Comparison of ENCODE assay signal across 8 mouse cellular contexts in the genomic region with DNA sequence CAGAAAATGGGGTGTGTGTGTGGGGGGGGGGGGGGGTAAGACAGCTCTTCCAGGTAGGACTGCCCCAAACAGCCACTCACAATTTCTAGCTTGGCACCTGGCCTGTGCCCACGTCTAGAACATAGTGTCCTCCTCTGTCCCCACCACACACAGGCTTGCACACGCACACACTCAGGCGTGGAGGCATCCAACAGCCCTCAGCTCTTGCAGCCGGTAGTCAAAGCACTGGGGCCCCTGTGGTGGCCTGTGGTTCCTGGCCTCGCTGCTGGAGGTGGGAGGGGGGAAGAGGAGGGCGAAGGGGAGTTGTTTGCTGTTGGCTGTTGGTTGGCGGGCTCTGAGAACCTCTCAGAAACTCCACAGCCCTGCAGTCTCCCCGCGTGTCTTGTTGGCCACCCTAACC. TPM values are rescaled to one million over a fixed set of nuclear protein-coding genes. Genes with fewer than 3 reads are reported as not detected.
DNase-seq lines count a peak whose midpoint lies in the region; ATAC-seq and TF ChIP-seq lines count a peak whose summit lies in the region.

No protein-coding gene starts in this region.

- H3K27me3 ChIP-seq in kidney, postnatal 0 days (ENCODE audit: insufficient read depth, low read length) = peaks cover 60% of the 10 kb centered on the region
- peaks cover 61% of the 10 kb centered on the region for H3K27me3 ChIP-seq in embryonic facial prominence, embryonic 11.5 days (ENCODE audit: control insufficient read depth, insufficient read depth, low read length)
- H3K27me3 ChIP-seq in hindbrain, embryonic 13.5 days = peaks cover 92% of the 10 kb centered on the region
- peaks cover 39% of the 10 kb centered on the region for H3K27me3 ChIP-seq in midbrain, embryonic 15.5 days (replicated peaks)

- no peak for ATAC-seq in kidney, postnatal 0 days (replicated peaks; ENCODE audit: low FRiP score, low read depth)
- no peak for ATAC-seq in embryonic facial prominence, embryonic 11.5 days (replicated peaks; ENCODE audit: insufficient number of reproducible peaks, low FRiP score, low TSS enrichment, low read depth)
- ATAC-seq in hindbrain, embryonic 13.5 days (ENCODE audit: low FRiP score) = 0 out of 2 replicates have a peak, but pooled peaks have one; percentile 23
- peak; percentile 28; the same call in 1 of the 2 replicates for ATAC-seq in midbrain, embryonic 15.5 days (replicated peaks)
- ATAC-seq in frontal cortex, adult (ENCODE audit: low TSS enrichment) = no peak

- no peak overlapping the region for H3K27ac ChIP-seq in kidney, postnatal 0 days
- H3K27ac ChIP-seq in embryonic facial prominence, embryonic 11.5 days (replicated peaks; ENCODE audit: low read depth, low read length) = no peak overlapping the region
- no peak overlapping the region; the same call in 1 of the 2 replicates for H3K27ac ChIP-seq in hindbrain, embryonic 13.5 days
- no peak overlapping the region for H3K27ac ChIP-seq in midbrain, embryonic 15.5 days

- no peak for DNase-seq in kidney, postnatal 0 days (ENCODE audit: low spot score)
- DNase-seq in kidney, postnatal 10 days = no peak
- no peak for DNase-seq in embryonic facial prominence, embryonic 11.5 days (ENCODE audit: low spot score)
- no peak for DNase-seq in thymus, postnatal 10 days (ENCODE audit: low spot score in 2 of 2)
- no peak for DNase-seq in urinary bladder, postnatal 36 days (ENCODE audit: low spot score in 2 of 2)

- H3K4me3 ChIP-seq in kidney, postnatal 0 days (replicated peaks; ENCODE audit: low read depth, low read length) = peak overlapping the region; percentile 55
- H3K4me3 ChIP-seq in embryonic facial prominence, embryonic 11.5 days (ENCODE audit: low read depth, low read length) = peak overlapping the region; percentile 60
- H3K4me3 ChIP-seq in hindbrain, embryonic 13.5 days = peak overlapping the region; percentile 75
- H3K4me3 ChIP-seq in midbrain, embryonic 15.5 days = peak overlapping the region; percentile 69

- TF ChIP-seq CTCF in kidney, postnatal 0 days (IDR thresholded peaks at IDR 0.05; ENCODE audit: low read depth) = no peak

- no peak overlapping the region for H3K9ac ChIP-seq in kidney, postnatal 0 days (ENCODE audit: low read depth, low read length)
- no peak overlapping the region for H3K9ac ChIP-seq in embryonic facial prominence, embryonic 11.5 days (replicated peaks; ENCODE audit: low read length)
- peak overlapping the region; percentile 91 for H3K9ac ChIP-seq in hindbrain, embryonic 13.5 days
- H3K9ac ChIP-seq in midbrain, embryonic 15.5 days = peak overlapping the region; percentile 70

- H3K36me3 ChIP-seq in kidney, postnatal 0 days (ENCODE audit: insufficient read depth, low read length) = no peaks in the 10 kb centered on the region
- H3K36me3 ChIP-seq in embryonic facial prominence, embryonic 11.5 days (replicated peaks; ENCODE audit: control insufficient read depth, insufficient read depth, low read depth, low read length) = no peaks in the 10 kb centered on the region
- no peaks in the 10 kb centered on the region for H3K36me3 ChIP-seq in hindbrain, embryonic 13.5 days
- no peaks in the 10 kb centered on the region for H3K36me3 ChIP-seq in midbrain, embryonic 15.5 days (replicated peaks)

- 0 out of 2 replicates have a peak, but pooled peaks cover 4% of the 10 kb centered on the region for H3K4me1 ChIP-seq in kidney, postnatal 0 days (replicated peaks; ENCODE audit: insufficient read depth, low read length)
- peaks cover 11% of the 10 kb centered on the region for H3K4me1 ChIP-seq in embryonic facial prominence, embryonic 11.5 days (ENCODE audit: control insufficient read depth, insufficient read depth, low read length)
- peaks cover 61% of the 10 kb centered on the region for H3K4me1 ChIP-seq in hindbrain, embryonic 13.5 days (replicated peaks)
- peaks cover 48% of the 10 kb centered on the region for H3K4me1 ChIP-seq in midbrain, embryonic 15.5 days

- no peaks in the 10 kb centered on the region for H3K9me3 ChIP-seq in kidney, postnatal 0 days (replicated peaks; ENCODE audit: low read length)
- no peaks in the 10 kb centered on the region for H3K9me3 ChIP-seq in embryonic facial prominence, embryonic 11.5 days (replicated peaks; ENCODE audit: control insufficient read depth, low read length)
- no peaks in the 10 kb centered on the region for H3K9me3 ChIP-seq in hindbrain, embryonic 13.5 days
- no peaks in the 10 kb centered on the region for H3K9me3 ChIP-seq in midbrain, embryonic 15.5 days

- WGBS in kidney, postnatal 0 days = 1% methylated on average over 9 of the region's 9 CpGs
- WGBS in embryonic facial prominence, embryonic 11.5 days = 0% methylated on average over 8 of the region's 9 CpGs
- 0% methylated on average over 9 of the region's 9 CpGs for WGBS in hindbrain, embryonic 13.5 days
- WGBS in midbrain, embryonic 15.5 days = 2% methylated on average over 9 of the region's 9 CpGs

- H3K4me2 ChIP-seq in kidney, postnatal 0 days (ENCODE audit: low read length) = peak overlapping the region; percentile 96
- peak overlapping the region; percentile 99 for H3K4me2 ChIP-seq in embryonic facial prominence, embryonic 11.5 days (ENCODE audit: low read depth, low read length)
- peak overlapping the region; percentile 98 for H3K4me2 ChIP-seq in hindbrain, embryonic 13.5 days
- peak overlapping the region; percentile 98 for H3K4me2 ChIP-seq in midbrain, embryonic 15.5 days

RNA-seq across cellular contexts. Expression of a gene that starts 0.9 kb away (rescaled TPM):
- polyA plus RNA-seq in kidney, postnatal 0 days (2015; fragmentation: Nextera tagmentation; extraction: Ambion mirVana) = 1.4 and 1.5 TPM in 2 replicates
- 1.0 and 1.5 TPM in 2 replicates for polyA plus RNA-seq in embryonic facial prominence, embryonic 11.5 days (2014; fragmentation: Nextera tagmentation; extraction: Ambion mirVana)
- 7.8 and 8.4 TPM in 2 replicates for polyA plus RNA-seq in hindbrain, embryonic 13.5 days (2015; fragmentation: Nextera tagmentation; extraction: Ambion mirVana)
- polyA plus RNA-seq in midbrain, embryonic 15.5 days (2015; fragmentation: Nextera tagmentation; extraction: Ambion mirVana) = 15.7 and 16.1 TPM in 2 replicates

Comparison
In these comparisons a context has a peak if more than half of its experiments do, and no peak if none do; other contexts are left out.
1. ATAC-seq: peak in hindbrain, embryonic 13.5 days (single experiment) and midbrain, embryonic 15.5 days (single experiment); none in kidney, postnatal 0 days (single experiment), embryonic facial prominence, embryonic 11.5 days (single experiment) and frontal cortex, adult (single experiment).
2. H3K9ac ChIP-seq: peak in hindbrain, embryonic 13.5 days (single experiment) and midbrain, embryonic 15.5 days (single experiment); none in kidney, postnatal 0 days (single experiment) and embryonic facial prominence, embryonic 11.5 days (single experiment).
3. Peak in every context shown above with its lines, with median percentiles within 50 percentile points of each other: H3K4me2 ChIP-seq and H3K4me3 ChIP-seq.